Mouse (Mus musculus) brain, embryonic 14.5 days (tissue): Measurements from ENCODE around the gene 4930469K13Rik.

ENCODE experiments used
- CTCF ChIP-seq: fragments of 200-500 bp; IDR thresholded peaks from 2 replicates; pipeline ENCODE4 v1.5.1; 2012; ENCODE audit warnings: inconsistent platforms, mild to moderate bottlenecking, moderate library complexity, borderline replicate concordance; ENCODE audit not compliant: insufficient read depth, insufficient read length; ENCODE audit errors: extremely low read depth
- POLR2A ChIP-seq: fragments of 200-500 bp; IDR thresholded peaks from 2 replicates; pipeline ENCODE4 v1.6.1; 2012; ENCODE audit warnings: mild to moderate bottlenecking, inconsistent platforms, borderline replicate concordance; ENCODE audit not compliant: poor library complexity, insufficient read depth, insufficient read length, severe bottlenecking; ENCODE audit errors: extremely low read depth

GRCm38 (mm10) chr11:34098422-34098821 lies at the start of gene 4930469K13Rik:
- TF ChIP-seq POLR2A (no peak), CTCF (no peak)
